Mouse (Mus musculus) erythroblast, embryonic 14.5 days (primary cell): ENCODE measurements around the gene Sf3b5.

Source experiments
- GATA1 ChIP-seq: IDR thresholded peaks from 2 replicates; pipeline ENCODE4 v1.6.1; 2012; ENCODE audit warnings: low read length, inconsistent platforms, mixed read lengths
- TAL1 ChIP-seq: IDR thresholded peaks from 3 replicates; pipeline ENCODE4 v1.6.1; 2012; ENCODE audit warnings: low read length, inconsistent platforms, mixed read lengths

GRCm38 (mm10) chr10:13027702-13028101, 22.6 kb downstream of the Sf3b5 start:
- TF ChIP-seq GATA1 (no peak), TAL1 (no peak)
